Mouse (Mus musculus) G1E-ER4 (cell line): ENCODE measurements around the gene Gstt3. TPM values are rescaled to one million over a fixed set of nuclear protein-coding genes. Genes with fewer than 3 reads are reported as not detected.

Experiments used
- GATA1 ChIP-seq: IDR thresholded peaks from one replicate; pipeline ENCODE4 v1.8.0; 2012; ENCODE audit warnings: low read length, inconsistent platforms
- polyA plus RNA-seq: library from polyadenylated mRNA; stranded (reverse); fragments of >175 nt; gene quantifications from 2 replicates; pipeline ENCODE4 v1.2.3, GENCODE M21; 2012

The Gstt3 gene
- polyA plus RNA-seq, 1 experiment = 0.25 TPM

DNA sequence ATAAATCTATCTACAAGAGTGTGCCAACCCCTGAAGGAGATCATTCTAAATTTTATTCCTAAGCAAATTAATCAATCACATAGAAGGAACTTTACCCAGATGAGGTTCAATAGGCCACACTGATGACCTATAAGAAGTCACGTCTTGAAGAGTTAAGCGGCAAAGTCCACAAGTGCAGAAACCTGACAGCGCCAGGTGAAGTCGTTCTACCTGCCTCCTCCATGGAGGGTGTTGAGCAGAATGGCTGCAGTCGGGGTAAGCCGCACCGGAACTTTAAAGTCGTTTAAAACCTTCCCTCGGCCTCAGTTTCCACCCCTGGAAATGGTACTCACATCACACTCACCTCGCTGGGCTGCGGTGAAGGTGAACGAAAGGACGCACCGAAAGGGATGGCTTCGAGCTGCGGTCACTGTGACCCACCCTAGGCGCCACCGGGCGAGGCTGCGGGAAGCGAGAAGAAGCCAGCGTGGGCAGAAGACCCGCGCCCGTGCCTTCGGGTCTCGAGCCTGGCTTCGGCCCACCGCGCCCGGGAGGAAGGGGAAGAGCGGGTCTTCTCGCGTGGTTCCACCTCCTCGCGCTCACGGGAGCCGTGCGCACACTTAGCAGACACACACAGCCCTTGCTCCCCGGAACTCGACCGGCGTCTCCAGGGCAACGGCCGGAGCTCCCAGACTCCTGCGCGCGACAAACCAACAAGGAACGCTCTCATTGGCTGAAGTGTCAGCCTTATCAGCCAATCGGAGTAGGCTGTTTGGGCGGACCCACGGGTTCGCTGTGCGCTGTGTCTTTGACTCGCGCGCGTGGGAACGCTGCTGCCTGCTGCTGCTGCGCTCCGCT lies 17.3 kb downstream of the Gstt3 start, which contains the start of gene Cabin1:
Gene Cabin1, minus strand, starts transcription at position 660 of the 837 bp plus-strand sequence.
- TF ChIP-seq GATA1 = no peak

DNA sequence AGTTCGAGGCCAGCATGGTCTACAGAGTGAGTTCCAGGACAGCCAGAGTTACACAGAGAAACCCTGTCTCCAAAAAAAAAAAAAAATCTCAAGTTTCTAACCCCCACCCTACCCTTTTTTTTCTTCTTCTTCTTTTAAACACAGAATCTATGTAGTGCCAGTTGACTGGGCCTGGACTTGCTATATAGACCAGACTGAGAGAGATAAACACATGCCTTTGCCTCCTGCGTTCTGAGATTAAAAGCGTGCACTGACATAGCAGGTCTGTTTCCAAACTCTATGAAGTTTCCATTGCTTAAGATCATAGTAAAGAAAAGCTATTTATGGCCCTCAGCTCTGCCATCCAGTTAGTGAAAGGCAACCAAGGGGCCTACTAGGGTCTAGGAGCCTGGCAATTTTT lies 18.8 kb downstream of the Gstt3 start:
- no peak for TF ChIP-seq GATA1

DNA sequence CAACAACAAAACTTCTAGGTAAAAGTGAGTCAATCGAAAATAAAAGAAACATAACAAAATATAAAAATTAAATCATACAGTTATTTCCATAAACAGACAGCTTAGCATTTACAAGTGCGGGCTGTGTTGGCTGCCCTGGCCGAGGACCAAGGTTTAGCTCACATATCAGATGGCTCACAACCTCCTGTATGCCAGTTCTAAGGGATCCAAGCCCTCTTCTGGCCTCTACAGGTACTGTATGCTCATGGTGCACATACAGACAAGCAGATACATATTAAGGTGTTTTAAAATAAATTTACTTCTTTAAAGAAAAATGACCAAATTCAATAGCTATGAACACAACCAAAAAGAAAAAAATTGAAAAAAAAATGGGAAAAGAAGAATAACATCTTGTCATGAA lies 20.9 kb downstream of the Gstt3 start:
- no peak for TF ChIP-seq GATA1

DNA sequence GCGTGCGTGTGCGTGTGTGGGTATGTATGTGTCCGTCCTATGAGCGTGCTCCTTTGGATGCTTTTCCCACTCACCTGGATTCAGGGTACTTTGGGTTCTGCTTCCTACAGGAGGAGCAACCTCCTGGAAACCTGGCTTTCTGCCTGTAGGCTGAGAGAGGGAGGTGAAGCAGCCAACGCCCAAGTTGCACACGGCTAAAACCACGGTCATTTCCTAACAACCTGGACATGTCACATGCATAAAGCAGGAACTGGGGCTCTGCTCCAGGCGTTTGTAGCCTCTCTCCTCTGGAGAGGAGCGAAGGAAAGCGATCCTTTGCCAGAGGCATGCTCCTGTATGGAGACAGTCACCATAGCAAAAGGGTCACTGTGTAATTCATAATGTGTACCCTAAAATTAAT lies 24.5 kb downstream of the Gstt3 start:
- no peak for TF ChIP-seq GATA1

DNA sequence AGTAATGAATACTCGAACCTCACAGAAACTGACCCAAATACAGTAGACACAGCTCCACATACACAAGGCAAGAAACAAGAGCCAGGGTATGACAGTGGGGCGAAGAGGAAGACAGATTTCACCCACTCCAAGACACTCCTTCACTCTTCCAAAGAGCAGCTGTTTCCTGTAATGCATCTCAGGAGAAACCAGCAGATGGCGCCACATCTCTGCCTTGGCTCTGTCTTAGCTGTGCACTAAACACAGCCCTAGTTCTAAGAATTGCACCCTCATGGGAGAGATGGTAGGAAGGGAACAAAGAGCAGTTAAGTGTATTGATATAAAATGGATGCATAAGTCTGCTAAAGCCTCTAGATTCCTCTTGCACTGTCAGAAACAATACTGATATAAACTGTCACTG lies 37.2 kb downstream of the Gstt3 start:
- TF ChIP-seq GATA1 = no peak

DNA sequence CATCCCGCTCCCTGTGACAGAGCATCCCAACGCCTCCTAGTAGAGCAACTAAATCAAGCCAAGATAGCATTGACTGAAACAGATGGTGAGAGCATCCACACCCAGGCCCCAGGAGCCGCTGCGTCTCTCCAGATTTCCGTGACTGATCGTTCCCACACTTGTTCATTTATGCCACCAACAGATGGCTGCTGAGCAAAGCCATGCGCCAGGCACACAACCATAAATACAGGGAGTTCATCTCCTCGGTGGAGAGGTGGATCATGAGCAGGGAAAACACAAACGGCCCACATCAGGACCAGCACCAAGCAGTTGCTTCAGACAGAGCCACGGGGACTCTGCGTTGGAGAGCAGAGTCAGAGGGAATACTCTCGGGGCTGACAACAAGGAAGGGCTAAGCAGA lies 37.8 kb downstream of the Gstt3 start:
- TF ChIP-seq GATA1 = no peak

DNA sequence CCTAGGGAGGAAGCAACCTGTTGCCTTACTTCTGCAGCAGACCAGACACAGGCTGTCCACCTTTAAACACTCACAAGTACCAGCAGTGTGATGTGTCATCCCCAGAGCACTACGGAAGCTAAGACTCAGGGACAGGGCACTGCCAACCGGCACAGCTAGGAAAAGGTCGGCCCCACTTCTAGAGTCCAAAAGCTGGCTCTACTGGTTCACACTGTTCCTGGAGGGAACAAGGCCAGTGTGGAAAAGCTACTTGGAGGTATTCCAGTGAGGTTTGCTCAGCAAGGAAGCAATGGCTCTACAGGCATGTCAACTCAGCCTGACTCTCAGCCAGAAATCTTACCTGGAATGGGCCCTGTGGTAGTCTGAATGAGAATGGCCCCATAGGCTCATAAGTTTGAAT lies 40.3 kb downstream of the Gstt3 start:
- no peak for TF ChIP-seq GATA1

DNA sequence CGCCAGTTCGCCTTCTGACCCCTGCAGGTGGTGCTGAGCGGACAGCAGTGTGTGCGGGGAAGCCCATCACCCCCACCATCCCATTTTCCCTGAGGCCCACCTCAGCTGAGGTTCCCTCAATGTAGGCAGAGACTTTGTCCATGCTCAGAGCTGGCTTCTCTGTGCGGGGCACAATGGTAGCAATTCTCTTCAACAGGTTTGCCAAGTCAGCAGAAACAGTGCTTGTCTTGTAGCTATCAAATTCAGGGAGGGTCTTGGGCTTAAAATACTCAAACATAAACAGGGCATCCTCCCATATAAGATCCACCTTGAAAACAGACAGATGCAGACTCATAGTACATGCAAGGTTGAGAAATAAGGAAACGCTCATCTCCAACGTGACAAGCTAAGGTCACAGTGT lies 55.8 kb downstream of the Gstt3 start:
- TF ChIP-seq GATA1 = no peak

Other genes with a start within 250 kb of the Gstt3 start
- gene Lrrc75b, start 221.1 kb downstream of the Gstt3 start, polyA plus RNA-seq = not detected in 2 replicates
- 0.14 TPM in 1 of 2 replicates, not detected in the other for gene Ggt1, start 219.8 kb downstream of the Gstt3 start, polyA plus RNA-seq
- gene Ggt5, start 192.1 kb downstream of the Gstt3 start, polyA plus RNA-seq = 0.10 TPM in 1 of 2 replicates, not detected in the other
- 0.04 and 0.05 TPM in 2 replicates for gene Susd2, start 137.4 kb downstream of the Gstt3 start, polyA plus RNA-seq
- gene Cabin1, start 17.1 kb downstream of the Gstt3 start, polyA plus RNA-seq = 64.0 and 70.9 TPM in 2 replicates
- 66.4 and 68.5 TPM in 2 replicates for gene Ddt, start 8.0 kb downstream of the Gstt3 start, polyA plus RNA-seq
- gene Gm20441, start 460 bp downstream of the Gstt3 start, polyA plus RNA-seq = not detected in 2 replicates
- gene Gstt1, start 17.2 kb upstream of the Gstt3 start, polyA plus RNA-seq = not detected in 2 replicates
- gene Gstt4, start 41.1 kb upstream of the Gstt3 start, polyA plus RNA-seq = not detected in 2 replicates
- gene Gstt2, start 56.0 kb upstream of the Gstt3 start, polyA plus RNA-seq = 7.3 and 8.5 TPM in 2 replicates
- gene Mif, start 78.8 kb upstream of the Gstt3 start, polyA plus RNA-seq = 3,863 and 3,963 TPM in 2 replicates
- gene Derl3, start 112.0 kb upstream of the Gstt3 start, polyA plus RNA-seq = 0.27 and 0.36 TPM in 2 replicates
- gene Smarcb1, start 140.2 kb upstream of the Gstt3 start, polyA plus RNA-seq = 253 and 299 TPM in 2 replicates
- 585 and 819 TPM in 2 replicates for gene Chchd10, start 151.7 kb upstream of the Gstt3 start, polyA plus RNA-seq
- 0.12 TPM in 1 of 2 replicates, not detected in the other for gene Mmp11, start 155.1 kb upstream of the Gstt3 start, polyA plus RNA-seq
- not detected in 2 replicates for gene Gm867, start 159.3 kb upstream of the Gstt3 start, polyA plus RNA-seq
- gene Vpreb3, start 161.6 kb upstream of the Gstt3 start, polyA plus RNA-seq = not detected in 2 replicates
- not detected in 2 replicates for gene Gm5134, start 173.1 kb upstream of the Gstt3 start, polyA plus RNA-seq